Mouse (Mus musculus) layer of hippocampus, adult 2 months (tissue): ENCODE measurements at regions not wholly inside any gene's neighbourhood (a gene's known extent, or its start where the extent isn't known, plus 50 kb on each side); places are given as distances from the start of the nearest gene placed in this dataset.

Experiments
- DNase-seq, 2 experiments: peaks; one replicate each; pipeline ENCODE4 v3.0.0; 2022; ENCODE audit warnings: low spot score in 2 of 2
- H3K27ac ChIP-seq: fragments of 200-600 bp; 2 replicates; pipeline ENCODE4 v1.8.1; 2022
- H3K4me3 ChIP-seq: fragments of 200-600 bp; 2 replicates; pipeline ENCODE4 v1.8.1; 2022; ENCODE audit warnings: mild to moderate bottlenecking
- CTCF ChIP-seq: fragments of 200-600 bp; conservative IDR thresholded peaks from 2 replicates; pipeline ENCODE4 v1.8.1; 2022; ENCODE audit warnings: antibody characterized with exemption, mild to moderate bottlenecking, moderate library complexity

- no peak for DNase-seq
- no peak for TF ChIP-seq CTCF
- Histone ChIP-seq H3K27ac (no peak overlapping the region), H3K4me3 (no peak overlapping the region)
Measured at GRCm38 (mm10) chr1:122607309-122607708, 1039.5 kb upstream of the Ddx18 start.

GRCm38 (mm10) chr1:122575954-122576353, 1008.2 kb upstream of the Ddx18 start:
- DNase-seq = peak; percentile 13 to 20
- no peak overlapping the region for H3K27ac ChIP-seq
- TF ChIP-seq CTCF = no peak
- no peak overlapping the region for H3K4me3 ChIP-seq

GRCm38 (mm10) chr1:122551596-122551995, 983.8 kb upstream of the Ddx18 start:
- no peak for TF ChIP-seq CTCF
- H3K27ac ChIP-seq = no peak overlapping the region
- no peak overlapping the region for H3K4me3 ChIP-seq
- no peak for DNase-seq

DNA sequence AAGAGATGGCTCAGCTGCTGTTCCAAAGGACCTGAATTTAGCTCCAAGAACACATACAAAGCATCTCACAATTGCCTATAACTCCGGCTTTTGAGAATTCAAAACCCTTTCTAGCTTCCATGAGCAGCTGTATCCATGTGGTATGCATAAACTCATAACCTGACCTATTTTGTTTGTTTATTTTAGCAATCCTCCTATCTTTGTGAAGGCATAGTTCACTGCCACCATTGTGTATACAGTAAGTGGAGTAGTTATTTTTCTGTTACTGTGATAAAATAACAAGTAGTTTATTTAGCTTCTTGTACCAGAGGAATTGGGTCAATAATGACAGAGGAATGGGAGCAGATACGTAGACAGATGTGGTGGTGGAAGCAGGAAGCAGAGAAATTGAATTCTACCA, 941.8 kb upstream of the Ddx18 start:
- Histone ChIP-seq H3K27ac (no peak overlapping the region), H3K4me3 (no peak overlapping the region)
- no peak for TF ChIP-seq CTCF
- no peak for DNase-seq

DNA sequence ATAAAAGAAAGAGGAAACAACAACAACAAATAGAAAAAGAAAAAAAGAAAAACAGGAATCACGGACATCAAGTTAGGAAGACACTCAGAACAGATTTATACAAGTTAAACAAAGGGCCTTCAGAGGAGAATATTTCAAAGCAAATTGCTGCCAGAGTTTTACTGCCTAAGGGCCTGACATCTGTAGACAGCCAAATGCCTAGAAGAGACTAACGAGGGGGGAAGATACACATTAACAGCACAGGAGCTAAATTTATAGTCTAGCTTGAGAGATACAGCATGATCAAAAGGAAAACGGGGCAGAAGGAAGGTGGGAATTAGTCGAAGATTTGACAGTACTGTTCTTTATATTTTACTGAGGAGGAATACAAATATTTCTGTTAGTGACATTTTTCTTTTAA, 933.9 kb upstream of the Ddx18 start:
- Histone ChIP-seq H3K27ac (no peak overlapping the region), H3K4me3 (no peak overlapping the region)
- no peak for DNase-seq
- no peak for TF ChIP-seq CTCF

GRCm38 (mm10) chr1:122478003-122478402, 910.2 kb upstream of the Ddx18 start:
- TF ChIP-seq CTCF = no peak
- no peak for DNase-seq
- Histone ChIP-seq H3K27ac (no peak overlapping the region), H3K4me3 (no peak overlapping the region)

- peak; percentile 41 for DNase-seq
- Histone ChIP-seq H3K4me3 (no peak overlapping the region), H3K27ac (no peak overlapping the region)
- TF ChIP-seq CTCF = no peak
Measured at GRCm38 (mm10) chr1:122463931-122464330, 896.1 kb upstream of the Ddx18 start.

- Histone ChIP-seq H3K27ac (no peak overlapping the region), H3K4me3 (no peak overlapping the region)
- TF ChIP-seq CTCF = no peak
- no peak for DNase-seq
Measured at GRCm38 (mm10) chr1:122459056-122459455, 891.3 kb upstream of the Ddx18 start.

- DNase-seq = no peak
- Histone ChIP-seq H3K4me3 (no peak overlapping the region), H3K27ac (no peak overlapping the region)
- no peak for TF ChIP-seq CTCF
Measured at GRCm38 (mm10) chr1:122454881-122455280, 887.1 kb upstream of the Ddx18 start.

- no peak for TF ChIP-seq CTCF
- Histone ChIP-seq H3K27ac (no peak overlapping the region), H3K4me3 (no peak overlapping the region)
- peak; percentile 10 for DNase-seq
Measured at GRCm38 (mm10) chr1:122453617-122454016, 885.8 kb upstream of the Ddx18 start.

GRCm38 (mm10) chr1:122439358-122439757, 871.6 kb upstream of the Ddx18 start:
- TF ChIP-seq CTCF = peak; percentile 71
- DNase-seq = no peak
- Histone ChIP-seq H3K27ac (no peak overlapping the region), H3K4me3 (no peak overlapping the region)

DNA sequence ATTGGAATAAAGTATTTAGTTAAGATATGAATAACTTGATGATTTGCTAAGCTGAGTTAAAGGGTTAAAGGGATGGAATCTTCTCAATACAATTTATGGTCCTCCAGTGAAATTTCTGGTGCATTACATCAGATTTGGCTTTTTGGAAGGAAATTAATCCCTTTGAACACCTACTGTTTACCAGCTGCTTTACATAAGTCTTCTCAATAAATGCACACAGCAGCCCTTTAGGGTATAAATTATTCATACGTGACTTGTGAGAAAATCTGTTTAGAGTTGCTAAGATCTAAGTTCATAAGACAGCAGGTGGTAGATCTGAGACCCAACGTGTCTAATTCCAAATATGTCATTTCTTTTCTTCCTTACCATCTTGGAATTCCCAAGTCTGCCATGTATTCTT, 855.7 kb upstream of the Ddx18 start:
- no peak for DNase-seq
- H3K4me3 ChIP-seq = no peak overlapping the region
- no peak for TF ChIP-seq CTCF
- no peak overlapping the region for H3K27ac ChIP-seq

- no peak for TF ChIP-seq CTCF
- peak; percentile 55 to 79 for DNase-seq
- no peak overlapping the region for H3K27ac ChIP-seq
- no peak overlapping the region for H3K4me3 ChIP-seq
Measured at GRCm38 (mm10) chr1:122396342-122396741, 828.6 kb upstream of the Ddx18 start.

- peak overlapping the region; percentile 29; the same call in 1 of the 2 replicates for H3K27ac ChIP-seq
- DNase-seq = peak in 1 of 2 experiments; percentile 61
- TF ChIP-seq CTCF = 0 out of 2 replicates have a peak, but pooled peaks have one; percentile 7
- no peak overlapping the region for H3K4me3 ChIP-seq
Measured at GRCm38 (mm10) chr1:122393660-122394355, 826.0 kb upstream of the Ddx18 start.
